Mouse (Mus musculus) regulatory T cell (primary cell): Measurements from ENCODE around the gene Enpp6.
"Not testable (repeated sequence)": the region's sequence is repeated elsewhere in the genome, so short reads cannot be mapped to it uniquely, and the experiment has no call there.

ENCODE experiments used
- in situ Hi-C: fragments of 300-600 bp; cut with MboI, MseI; formaldehyde crosslinking; loops from one replicate; pipeline ENCODE4 v1.15.1; 2025; ENCODE audit warnings: high pct_unique_total_duplicates

Enpp6 gene

GRCm38 (mm10) chr8:46992579-46992978 lies 5.9 kb downstream of the Enpp6 start:
- in situ Hi-C loops, result no loop called here

- in situ Hi-C loops, result no loop called here
Observed at GRCm38 (mm10) chr8:46995931-46996664, 9.4 kb downstream of the Enpp6 start.

- in situ Hi-C loops, result no loop called here
Observed at GRCm38 (mm10) chr8:47005676-47006075, 19.0 kb downstream of the Enpp6 start.

GRCm38 (mm10) chr8:47006785-47007184 lies 20.1 kb downstream of the Enpp6 start:
- in situ Hi-C loops, result no loop called here

- in situ Hi-C loops, result no loop called here
Observed at GRCm38 (mm10) chr8:47008220-47008773, 21.6 kb downstream of the Enpp6 start.

- in situ Hi-C loops, result loop anchor here (5.0 kb wide), 1 partner anchor 356 kb away; no protein-coding TSS in a partner anchor
Observed at GRCm38 (mm10) chr8:47016268-47016946, 29.7 kb downstream of the Enpp6 start.

GRCm38 (mm10) chr8:47021135-47021555 lies 34.5 kb downstream of the Enpp6 start:
- in situ Hi-C loops, result no loop called here

GRCm38 (mm10) chr8:47024612-47025011 lies 37.9 kb downstream of the Enpp6 start:
- in situ Hi-C loops, result no loop called here

- in situ Hi-C loops, result no loop called here
Observed at GRCm38 (mm10) chr8:47026841-47027490, 40.3 kb downstream of the Enpp6 start.

GRCm38 (mm10) chr8:47028474-47028873 lies 41.8 kb downstream of the Enpp6 start:
- in situ Hi-C loops, result no loop called here

GRCm38 (mm10) chr8:47030321-47030720 lies 43.6 kb downstream of the Enpp6 start:
- in situ Hi-C loops, result no loop called here

GRCm38 (mm10) chr8:47032081-47032480 lies 45.4 kb downstream of the Enpp6 start:
- in situ Hi-C loops, result no loop called here

- in situ Hi-C loops, result no loop called here
Observed at GRCm38 (mm10) chr8:47033976-47034375, 47.3 kb downstream of the Enpp6 start.

GRCm38 (mm10) chr8:47036501-47036900 lies 49.8 kb downstream of the Enpp6 start:
- in situ Hi-C loops, result no loop called here

- in situ Hi-C loops, result no loop called here
Observed at GRCm38 (mm10) chr8:47037405-47037804, 50.7 kb downstream of the Enpp6 start.

GRCm38 (mm10) chr8:47040215-47040614 lies 53.5 kb downstream of the Enpp6 start:
- in situ Hi-C loops, result not testable (repeated sequence)

GRCm38 (mm10) chr8:47046340-47046739 lies 59.7 kb downstream of the Enpp6 start:
- in situ Hi-C loops, result no loop called here

- in situ Hi-C loops, result no loop called here
Observed at GRCm38 (mm10) chr8:47047146-47047545, 60.5 kb downstream of the Enpp6 start.

- in situ Hi-C loops, result no loop called here
Observed at GRCm38 (mm10) chr8:47048584-47048983, 61.9 kb downstream of the Enpp6 start.

GRCm38 (mm10) chr8:47052643-47053042 lies 66.0 kb downstream of the Enpp6 start:
- in situ Hi-C loops, result no loop called here

GRCm38 (mm10) chr8:47056086-47056485 lies 69.4 kb downstream of the Enpp6 start:
- in situ Hi-C loops, result no loop called here

GRCm38 (mm10) chr8:47058526-47058925 lies 71.8 kb downstream of the Enpp6 start:
- in situ Hi-C loops, result no loop called here
